Mouse (Mus musculus) myocyte (in vitro differentiated cells): ENCODE results near the gene Figla.

Experiments used
- CEBPB ChIP-seq: IDR thresholded peaks from 2 replicates; pipeline ENCODE4 v1.6.1; 2011; ENCODE audit warnings: mild to moderate bottlenecking, moderate library complexity; ENCODE audit not compliant: poor library complexity, insufficient read depth, severe bottlenecking
- E2F4 ChIP-seq: IDR thresholded peaks from one replicate; pipeline ENCODE4 v1.6.1; 2011; ENCODE audit warnings: mild to moderate bottlenecking, control low read depth, moderate library complexity; ENCODE audit not compliant: insufficient read depth
- POLR2A ChIP-seq: IDR thresholded peaks from one replicate; pipeline ENCODE4 v1.6.1; 2011; ENCODE audit warnings: low read depth, mild to moderate bottlenecking, control low read depth, moderate library complexity; ENCODE audit not compliant: insufficient read length
- POLR2AphosphoS2 ChIP-seq: IDR thresholded peaks from one replicate; pipeline ENCODE4 v1.6.1; 2011; ENCODE audit warnings: low read depth, control low read depth; ENCODE audit not compliant: insufficient read length
- REST ChIP-seq: IDR thresholded peaks from one replicate; pipeline ENCODE4 v1.6.1; 2011; ENCODE audit warnings: mild to moderate bottlenecking, control low read depth, moderate library complexity; ENCODE audit not compliant: insufficient read depth, insufficient read length
- TCF12 ChIP-seq: IDR thresholded peaks from one replicate; pipeline ENCODE4 v1.6.1; 2011; ENCODE audit warnings: mild to moderate bottlenecking, control low read depth; ENCODE audit not compliant: poor library complexity, insufficient read depth, severe bottlenecking
- USF1 ChIP-seq: IDR thresholded peaks from one replicate; pipeline ENCODE4 v1.6.1; 2011; ENCODE audit warnings: low read depth, mild to moderate bottlenecking, control low read depth, moderate library complexity

GRCm38 (mm10) chr6:86053594-86053993 is 37.6 kb downstream of the Figla start:
- TF ChIP-seq POLR2A (no peak), POLR2AphosphoS2 (no peak), REST (no peak), USF1 (no peak), E2F4 (no peak), CEBPB (no peak), TCF12 (no peak)
